Mouse (Mus musculus) liver (tissue): ENCODE data around the gene Stim1.
A peak's percentile ranks its signal among the peaks of the same experiment; 100 is the strongest.

Source experiments
- DNase-seq: peaks from one replicate; pipeline ENCODE4 v3.0.0-alpha.2; 2020; ENCODE audit warnings: mixed read lengths

Stim1 gene

GRCm38 (mm10) chr7:102310266-102310665 is 42.7 kb downstream of the Stim1 start:
- DNase-seq = no peak

GRCm38 (mm10) chr7:102310821-102311220 is 43.2 kb downstream of the Stim1 start:
- DNase-seq = no peak

- DNase-seq = no peak
Measured at GRCm38 (mm10) chr7:102312840-102313534, 45.4 kb downstream of the Stim1 start.

- no peak for DNase-seq
Measured at GRCm38 (mm10) chr7:102313535-102313863, 45.9 kb downstream of the Stim1 start.

GRCm38 (mm10) chr7:102314107-102314506 is 46.5 kb downstream of the Stim1 start:
- no peak for DNase-seq

- no peak for DNase-seq
Measured at GRCm38 (mm10) chr7:102314908-102315307, 47.3 kb downstream of the Stim1 start.

GRCm38 (mm10) chr7:102315435-102315834 is 47.8 kb downstream of the Stim1 start:
- peak; percentile 44 for DNase-seq

- DNase-seq = no peak
Measured at GRCm38 (mm10) chr7:102317583-102318168, 50.1 kb downstream of the Stim1 start.

GRCm38 (mm10) chr7:102322137-102322536 is 54.5 kb downstream of the Stim1 start:
- DNase-seq = no peak

GRCm38 (mm10) chr7:102326323-102326722 is 58.7 kb downstream of the Stim1 start:
- no peak for DNase-seq

GRCm38 (mm10) chr7:102330270-102330669 is 62.7 kb downstream of the Stim1 start:
- DNase-seq = no peak

- DNase-seq = no peak
Measured at GRCm38 (mm10) chr7:102331476-102331875, 63.9 kb downstream of the Stim1 start.

GRCm38 (mm10) chr7:102333741-102334140 is 66.1 kb downstream of the Stim1 start:
- peak; percentile 6 for DNase-seq

GRCm38 (mm10) chr7:102337326-102337725 is 69.7 kb downstream of the Stim1 start:
- no peak for DNase-seq

GRCm38 (mm10) chr7:102337898-102338297 is 70.3 kb downstream of the Stim1 start:
- peak; percentile 16 for DNase-seq

GRCm38 (mm10) chr7:102338956-102339355 is 71.3 kb downstream of the Stim1 start:
- DNase-seq = no peak

- DNase-seq = no peak
Measured at GRCm38 (mm10) chr7:102345893-102346292, 78.3 kb downstream of the Stim1 start.

- DNase-seq = no peak
Measured at GRCm38 (mm10) chr7:102347327-102347726, 79.7 kb downstream of the Stim1 start.

- DNase-seq = no peak
Measured at GRCm38 (mm10) chr7:102348681-102349080, 81.1 kb downstream of the Stim1 start.

- DNase-seq = no peak
Measured at GRCm38 (mm10) chr7:102349236-102349635, 81.6 kb downstream of the Stim1 start.

- no peak for DNase-seq
Measured at GRCm38 (mm10) chr7:102353420-102353819, 85.8 kb downstream of the Stim1 start.

GRCm38 (mm10) chr7:102358124-102358523 is 90.5 kb downstream of the Stim1 start:
- DNase-seq = no peak

GRCm38 (mm10) chr7:102361297-102361696 is 93.7 kb downstream of the Stim1 start:
- no peak for DNase-seq

GRCm38 (mm10) chr7:102363853-102364252 is 96.2 kb downstream of the Stim1 start:
- no peak for DNase-seq

- peak; percentile 27 for DNase-seq
Measured at GRCm38 (mm10) chr7:102369661-102370060, 102.1 kb downstream of the Stim1 start.
